Mouse (Mus musculus): ENCODE measurements around the gene Prc1.

GRCm38 (mm10) chr7:80318670-80319069 lies 24.4 kb downstream of the Prc1 start:
- TF ChIP-seq CHD2 (IDR thresholded peaks at IDR 0.05; ENCODE audit: low read depth, low read length) (no peak), MAFK (IDR thresholded peaks at IDR 0.05; ENCODE audit: insufficient read depth, low read depth, low read length) (no peak), HCFC1 (IDR thresholded peaks at IDR 0.05; ENCODE audit: borderline replicate concordance, insufficient read depth, low read length) (no peak), ZC3H11A (IDR thresholded peaks at IDR 0.05; ENCODE audit: borderline replicate concordance, low read depth, low read length) (no peak), ZNF384 (IDR thresholded peaks at IDR 0.05; ENCODE audit: low read depth, low read length) (no peak)
